Mouse (Mus musculus) embryonic facial prominence, embryonic 15.5 days (tissue): ENCODE results near the gene 4930469K13Rik. TPM values are rescaled to one million over a fixed set of nuclear protein-coding genes. Genes with fewer than 3 reads are reported as not detected.

Experiments used
- ATAC-seq: fragments of 200-750 bp; cut with Nextera tagmentation; 2 replicates; pipeline ENCODE4 v1.8.0; 2017; ENCODE audit warnings: low read depth, moderate TSS enrichment; ENCODE audit not compliant: insufficient number of reproducible peaks, low FRiP score, low TSS enrichment
- H3K27ac ChIP-seq: fragments of 300-500 bp; sonication (generic); replicated peaks from 2 replicates; pipeline ENCODE4 v1.5.1; 2015; ENCODE audit warnings: mild to moderate bottlenecking, inconsistent platforms
- H3K27me3 ChIP-seq: fragments of 300-500 bp; sonication (generic); 2 replicates; pipeline ENCODE4 v1.6.1; 2015; ENCODE audit warnings: inconsistent platforms
- H3K36me3 ChIP-seq: fragments of 300-500 bp; sonication (generic); 2 replicates; pipeline ENCODE4 v1.6.1; 2015; ENCODE audit warnings: mild to moderate bottlenecking, inconsistent platforms
- H3K4me1 ChIP-seq: fragments of 300-500 bp; sonication (generic); 2 replicates; pipeline ENCODE4 v1.6.1; 2015; ENCODE audit warnings: inconsistent platforms
- H3K4me2 ChIP-seq: fragments of 300-500 bp; sonication (generic); replicated peaks from 2 replicates; pipeline ENCODE4 v1.6.1; 2015; ENCODE audit warnings: mild to moderate bottlenecking, inconsistent platforms
- H3K4me3 ChIP-seq: fragments of 300-500 bp; sonication (generic); replicated peaks from 2 replicates; pipeline ENCODE4 v1.5.1; 2015; ENCODE audit warnings: mild to moderate bottlenecking, inconsistent platforms
- H3K9ac ChIP-seq: fragments of 300-500 bp; sonication (generic); 2 replicates; pipeline ENCODE4 v1.6.1; 2015; ENCODE audit warnings: inconsistent platforms
- H3K9me3 ChIP-seq: fragments of 300-500 bp; sonication (generic); replicated peaks from 2 replicates; pipeline ENCODE4 v1.6.1; 2016; ENCODE audit warnings: inconsistent platforms
- WGBS: fragments of 180-500 bp; shearing (Covaris S2); methylation state at CpG from one replicate; pipeline ENCODE4 v1.1.7; 2015; 5-methylcytosine and 5-hydroxymethylcytosine counted together
- polyA plus RNA-seq: library from polyadenylated mRNA; unstranded; fragments of >200 nt; fragmentation: Nextera tagmentation; extraction: Ambion mirVana; gene quantifications from 2 replicates; pipeline ENCODE4 v1.2.1, GENCODE M21; 2015

4930469K13Rik gene
- polyA plus RNA-seq, 1 experiment from 2014 or later, result 1.5 TPM

DNA sequence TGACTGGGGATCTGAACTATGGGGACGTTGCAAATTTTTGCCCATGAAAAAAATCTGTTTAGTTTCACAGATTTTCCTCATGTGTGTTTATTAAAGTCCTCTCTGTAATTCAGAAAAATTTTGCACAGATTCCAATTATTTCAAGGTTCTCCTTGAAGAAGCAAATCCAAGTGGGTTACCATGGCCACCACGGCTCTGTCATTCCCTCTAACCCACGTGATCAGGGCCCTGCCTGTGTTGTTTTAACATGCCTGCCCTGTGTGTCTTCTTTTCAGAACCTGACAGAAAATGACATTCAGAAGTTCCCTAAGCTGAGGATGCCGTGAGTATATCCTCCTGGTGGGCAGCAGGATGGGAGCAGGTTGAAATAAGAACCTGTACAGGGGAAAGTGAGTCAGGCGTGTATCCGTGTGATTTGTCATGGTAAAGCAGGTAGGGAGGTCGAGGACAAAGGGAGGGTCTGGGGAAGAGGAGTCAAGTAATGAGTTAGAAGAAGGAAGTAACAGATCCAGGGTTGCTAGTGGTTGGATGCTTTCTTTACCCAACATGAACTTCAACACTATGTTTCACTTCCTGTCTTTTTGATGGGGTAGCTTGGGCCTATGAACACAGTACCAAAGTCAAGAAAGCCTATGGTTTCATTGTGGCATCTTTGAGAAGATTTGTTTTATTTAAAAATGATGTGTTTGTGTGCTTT, 44.2 kb downstream of the 4930469K13Rik start:
- H3K27me3 ChIP-seq, result no peaks in the 10 kb centered on the region
- H3K9ac ChIP-seq, result no peak overlapping the region
- ATAC-seq, result no peak
- WGBS, result 61% methylated on average over 7 of the region's 7 CpGs
- no peak overlapping the region for H3K4me3 ChIP-seq
- no peaks in the 10 kb centered on the region for H3K4me1 ChIP-seq
- no peaks in the 10 kb centered on the region for H3K9me3 ChIP-seq
- no peaks in the 10 kb centered on the region for H3K36me3 ChIP-seq
- H3K27ac ChIP-seq, result no peak overlapping the region
- H3K4me2 ChIP-seq, result no peak overlapping the region

DNA sequence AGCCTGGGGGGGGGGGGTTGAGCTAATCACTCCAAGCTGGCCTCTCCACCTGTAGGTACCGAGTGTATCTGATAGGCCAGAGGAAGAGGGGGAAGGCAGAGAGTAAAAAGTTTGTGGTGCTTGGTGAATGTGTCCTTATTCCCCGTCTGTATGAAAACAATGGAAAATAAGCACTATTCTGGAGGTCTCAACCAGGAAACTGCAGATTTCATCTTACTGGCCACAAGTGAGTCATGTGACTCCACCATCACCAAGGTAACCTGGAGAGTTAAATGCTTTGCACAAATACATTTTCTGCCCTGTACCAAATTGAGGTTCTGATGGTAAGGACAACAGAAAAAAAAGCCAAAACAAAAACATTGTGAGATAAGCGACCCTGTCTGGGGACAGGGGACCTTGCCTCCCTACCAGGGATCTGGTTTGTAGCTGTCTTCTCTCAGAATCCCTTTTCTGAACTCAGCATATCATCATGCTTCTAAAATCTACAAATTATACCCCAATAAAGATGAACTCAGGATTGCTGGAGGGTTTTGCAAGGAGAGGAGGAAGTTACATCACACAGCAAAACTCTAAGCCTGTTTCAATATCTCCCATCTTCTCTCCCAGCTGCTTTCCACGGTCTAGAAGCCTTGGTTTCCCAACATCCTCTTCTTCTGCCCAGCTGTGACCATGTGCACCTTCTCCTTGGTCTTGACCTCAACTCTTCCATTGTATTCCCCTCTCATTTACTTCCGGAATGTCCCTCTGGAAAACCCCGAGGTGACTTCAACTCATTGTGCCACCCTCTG, 45.1 kb downstream of the 4930469K13Rik start:
- H3K4me3 ChIP-seq, result no peak overlapping the region
- H3K36me3 ChIP-seq, result no peaks in the 10 kb centered on the region
- WGBS, result 68% methylated on average over 6 of the region's 6 CpGs
- no peak overlapping the region for H3K27ac ChIP-seq
- H3K4me1 ChIP-seq, result no peaks in the 10 kb centered on the region
- no peaks in the 10 kb centered on the region for H3K9me3 ChIP-seq
- no peaks in the 10 kb centered on the region for H3K27me3 ChIP-seq
- no peak for ATAC-seq
- H3K4me2 ChIP-seq, result no peak overlapping the region
- H3K9ac ChIP-seq, result no peak overlapping the region

DNA sequence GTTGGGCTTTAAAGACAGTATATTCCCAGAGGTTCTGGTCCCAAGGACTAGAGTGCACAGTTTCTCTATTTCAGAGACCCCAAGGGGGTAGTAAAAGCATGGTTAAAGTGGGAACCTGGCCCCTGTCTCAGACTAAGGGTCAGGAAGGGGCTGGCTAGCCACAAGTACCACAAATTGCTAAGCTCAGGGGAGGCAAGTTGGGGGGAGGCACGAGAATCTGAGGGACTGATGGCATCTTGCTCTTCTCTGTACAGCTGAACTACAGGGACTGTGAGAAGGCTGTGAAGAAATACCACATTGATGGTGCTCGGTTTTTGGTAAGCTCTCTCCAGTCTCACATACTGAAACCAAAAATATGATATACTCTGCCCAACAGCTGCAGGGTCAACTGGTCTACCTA, 47.7 kb downstream of the 4930469K13Rik start:
- no peak overlapping the region for H3K27ac ChIP-seq
- no peaks in the 10 kb centered on the region for H3K27me3 ChIP-seq
- H3K9me3 ChIP-seq, result no peaks in the 10 kb centered on the region
- H3K36me3 ChIP-seq, result no peaks in the 10 kb centered on the region
- H3K4me2 ChIP-seq, result no peak overlapping the region
- no peak for ATAC-seq
- H3K4me1 ChIP-seq, result no peaks in the 10 kb centered on the region
- WGBS, result 66% methylated on average over 2 of the region's 2 CpGs
- H3K9ac ChIP-seq, result no peak overlapping the region
- H3K4me3 ChIP-seq, result no peak overlapping the region

DNA sequence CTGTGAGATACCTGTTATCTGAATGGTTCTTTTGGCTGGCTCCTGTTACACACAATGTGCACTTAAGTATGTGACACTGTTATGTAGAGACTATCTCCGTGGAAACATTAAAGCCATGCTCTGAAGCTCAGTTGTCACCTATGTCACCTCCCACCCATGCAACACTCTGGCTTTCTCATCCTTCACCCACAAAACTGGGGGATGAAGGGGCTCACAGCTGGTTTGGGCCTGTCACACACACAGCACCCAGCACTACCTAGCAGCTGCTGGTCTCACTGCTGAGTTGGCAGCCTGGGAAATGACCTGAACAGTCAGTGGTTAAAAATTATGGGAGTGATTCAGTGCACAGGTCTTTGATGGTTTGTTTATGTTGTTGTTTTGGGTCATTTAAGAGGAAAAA, 48.3 kb downstream of the 4930469K13Rik start:
- Histone ChIP-seq H3K4me1 (no peaks in the 10 kb centered on the region), H3K27ac (no peak overlapping the region), H3K9me3 (no peaks in the 10 kb centered on the region), H3K36me3 (no peaks in the 10 kb centered on the region), H3K27me3 (no peaks in the 10 kb centered on the region), H3K4me2 (no peak overlapping the region), H3K9ac (no peak overlapping the region), H3K4me3 (no peak overlapping the region)
- no peak for ATAC-seq
- WGBS, result 80% methylated on average over 1 of the region's 1 CpGs

DNA sequence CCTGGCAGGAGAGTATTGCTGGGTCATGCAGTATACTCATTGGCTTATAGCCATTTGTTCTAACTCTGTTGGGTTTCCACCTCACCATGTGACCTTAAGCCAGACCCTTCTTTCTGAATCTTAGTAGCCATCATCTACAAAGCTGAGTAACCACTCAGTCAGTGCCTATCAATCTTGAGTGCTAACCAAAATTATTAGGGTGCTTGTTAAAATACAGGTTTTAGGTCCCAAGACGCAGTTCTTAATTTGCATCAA, 49.3 kb downstream of the 4930469K13Rik start:
- H3K27ac ChIP-seq, result no peak overlapping the region
- WGBS, result 92% methylated on average over 1 of the region's 1 CpGs
- H3K27me3 ChIP-seq, result no peaks in the 10 kb centered on the region
- no peaks in the 10 kb centered on the region for H3K36me3 ChIP-seq
- no peaks in the 10 kb centered on the region for H3K9me3 ChIP-seq
- H3K4me2 ChIP-seq, result no peak overlapping the region
- H3K4me1 ChIP-seq, result no peaks in the 10 kb centered on the region
- H3K9ac ChIP-seq, result no peak overlapping the region
- H3K4me3 ChIP-seq, result no peak overlapping the region
- no peak for ATAC-seq

DNA sequence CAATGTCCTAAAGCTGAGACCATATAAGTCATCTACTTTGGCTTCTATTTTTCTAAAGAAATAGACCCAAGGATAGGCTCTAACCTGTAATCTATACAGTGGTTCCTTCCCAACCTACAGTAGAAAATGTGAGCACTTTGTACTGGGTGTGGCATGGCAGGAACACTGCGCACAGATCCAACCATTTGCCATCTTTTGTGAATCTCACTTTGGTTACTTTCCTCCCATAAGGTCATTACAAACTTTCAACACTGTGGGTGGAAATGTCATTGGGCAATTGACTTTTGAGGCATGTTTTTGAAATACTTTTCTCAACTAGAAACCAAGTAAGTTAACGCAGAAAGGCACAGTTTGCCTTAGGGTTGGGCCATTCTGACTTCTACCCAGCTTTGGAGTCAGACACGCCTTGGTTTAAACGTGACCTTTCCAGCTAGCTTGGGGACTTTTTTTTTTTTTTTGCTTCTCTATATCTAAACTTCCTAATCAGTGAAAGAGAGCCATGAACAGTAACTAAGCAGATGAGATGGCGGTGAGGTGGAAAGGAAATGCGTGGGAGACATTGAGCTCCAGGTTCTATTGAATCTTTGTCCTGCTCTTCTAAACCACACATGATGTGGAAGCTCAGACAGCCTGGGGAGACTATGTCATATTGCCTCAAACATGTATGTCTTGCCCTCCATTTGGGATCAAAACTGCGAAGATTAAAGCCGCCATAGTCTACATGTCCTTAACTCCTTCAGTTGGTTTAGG, 49.8 kb downstream of the 4930469K13Rik start:
- no peak overlapping the region for H3K9ac ChIP-seq
- no peak overlapping the region for H3K4me3 ChIP-seq
- no peaks in the 10 kb centered on the region for H3K27me3 ChIP-seq
- H3K4me1 ChIP-seq, result no peaks in the 10 kb centered on the region
- 86% methylated on average over 8 of the region's 8 CpGs for WGBS
- H3K9me3 ChIP-seq, result no peaks in the 10 kb centered on the region
- no peak for ATAC-seq
- H3K36me3 ChIP-seq, result no peaks in the 10 kb centered on the region
- H3K27ac ChIP-seq, result no peak overlapping the region
- H3K4me2 ChIP-seq, result no peak overlapping the region

DNA sequence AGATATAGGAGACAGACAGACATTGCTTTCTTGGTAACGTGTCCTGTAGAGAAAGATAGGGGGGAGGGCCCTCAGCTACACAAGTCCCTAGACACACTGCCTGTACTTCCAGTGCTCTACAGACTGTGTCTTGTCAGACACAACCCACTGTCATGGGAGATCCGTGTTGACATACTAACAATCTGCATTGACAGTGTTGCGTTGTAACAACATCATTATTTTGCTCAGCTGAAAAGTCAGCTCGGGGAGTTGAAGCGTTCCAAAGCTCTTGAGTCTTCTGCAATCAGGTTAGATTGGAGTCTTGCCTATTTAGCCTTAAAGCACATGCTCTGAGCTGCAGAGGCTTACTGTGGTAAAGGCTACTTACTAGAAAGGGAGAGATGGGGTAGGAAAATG, 50.8 kb downstream of the 4930469K13Rik start:
- Histone ChIP-seq H3K4me3 (peak overlapping the region; percentile 2; the same call in 1 of the 2 replicates), H3K27ac (no peak overlapping the region), H3K4me1 (no peaks in the 10 kb centered on the region), H3K36me3 (no peaks in the 10 kb centered on the region), H3K27me3 (no peaks in the 10 kb centered on the region), H3K9ac (no peak overlapping the region), H3K9me3 (no peaks in the 10 kb centered on the region), H3K4me2 (no peak overlapping the region)
- WGBS, result 72% methylated on average over 5 of the region's 5 CpGs
- no peak for ATAC-seq

DNA sequence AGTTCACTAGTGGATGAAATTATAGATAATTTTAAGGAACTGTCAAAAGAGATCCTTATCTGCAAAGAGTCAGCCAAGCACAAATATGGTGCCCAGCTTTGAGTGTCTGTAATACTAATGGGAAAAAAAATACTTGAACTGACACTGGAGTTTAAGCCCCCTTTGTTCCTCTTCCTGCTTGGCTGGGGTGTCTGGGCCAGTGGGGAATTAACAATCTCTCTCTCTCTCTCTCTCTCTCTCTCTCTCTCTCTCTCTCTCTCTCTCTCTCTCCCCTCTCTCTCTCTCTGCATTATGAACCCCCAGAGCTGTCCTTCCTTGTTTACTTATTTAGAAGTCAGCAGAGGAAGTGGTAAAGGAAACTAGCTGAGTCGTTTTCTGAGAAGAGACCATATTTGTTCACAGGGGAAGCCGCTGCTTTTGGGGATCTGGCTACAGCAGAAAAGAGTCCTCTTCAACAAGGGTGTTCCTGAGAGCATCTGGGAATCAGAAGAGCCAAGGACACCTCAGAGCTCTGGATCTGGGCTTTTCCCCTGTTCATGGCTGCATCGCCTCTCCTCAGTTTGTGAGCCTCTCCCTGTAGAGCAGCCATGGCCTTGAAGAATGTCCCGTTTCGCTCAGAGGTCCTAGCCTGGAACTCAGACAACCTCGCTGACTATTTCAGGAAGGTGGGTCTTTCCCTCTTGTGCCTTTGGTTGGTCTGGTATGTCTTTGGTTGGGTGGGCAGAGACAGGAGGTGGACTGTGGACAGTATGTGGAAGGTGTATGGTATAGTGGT, 51.4 kb downstream of the 4930469K13Rik start, which contains the start of gene Lcp2:
Gene Lcp2 (plus strand): TSS at position 154 of the 775 bp plus-strand sequence.
- Histone ChIP-seq H3K27me3 (no peaks in the 10 kb centered on the region), H3K36me3 (no peaks in the 10 kb centered on the region), H3K27ac (no peak within 1 kb of the TSS), H3K9ac (no peak within 1 kb of the TSS), H3K4me2 (no peak within 1 kb of the TSS), H3K4me1 (no peaks in the 10 kb centered on the region), H3K4me3 (peak within 1 kb of the TSS; percentile 2; the same call in 1 of the 2 replicates), H3K9me3 (no peaks in the 10 kb centered on the region)
- 77% methylated on average over 6 of the region's 6 CpGs for WGBS
- no peak for ATAC-seq

DNA sequence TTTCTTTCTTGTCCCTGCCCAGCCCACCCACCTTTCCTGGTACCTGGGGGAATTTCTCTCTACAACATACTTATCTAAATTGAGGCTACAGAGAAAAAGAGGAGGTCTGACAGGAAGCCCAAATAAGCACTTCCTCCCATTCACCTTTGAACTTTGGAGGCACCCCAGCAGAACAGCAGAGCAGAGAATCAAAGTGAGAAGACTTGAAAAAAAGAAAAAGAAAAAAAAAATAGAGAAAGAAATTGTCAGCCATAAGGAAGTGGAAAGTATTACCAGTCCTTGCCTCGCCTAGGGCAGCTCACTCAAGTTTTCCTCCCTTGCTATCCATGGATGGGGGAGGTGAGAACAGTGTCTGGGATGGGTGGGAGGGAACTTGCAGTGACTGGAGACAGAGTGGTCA, 55.5 kb downstream of the 4930469K13Rik start:
- H3K4me3 ChIP-seq, result no peak overlapping the region
- no peaks in the 10 kb centered on the region for H3K36me3 ChIP-seq
- H3K4me2 ChIP-seq, result no peak overlapping the region
- 50% methylated on average over 1 of the region's 1 CpGs for WGBS
- H3K9ac ChIP-seq, result no peak overlapping the region
- no peak for ATAC-seq
- no peak overlapping the region for H3K27ac ChIP-seq
- no peaks in the 10 kb centered on the region for H3K27me3 ChIP-seq
- no peaks in the 10 kb centered on the region for H3K4me1 ChIP-seq
- no peaks in the 10 kb centered on the region for H3K9me3 ChIP-seq

DNA sequence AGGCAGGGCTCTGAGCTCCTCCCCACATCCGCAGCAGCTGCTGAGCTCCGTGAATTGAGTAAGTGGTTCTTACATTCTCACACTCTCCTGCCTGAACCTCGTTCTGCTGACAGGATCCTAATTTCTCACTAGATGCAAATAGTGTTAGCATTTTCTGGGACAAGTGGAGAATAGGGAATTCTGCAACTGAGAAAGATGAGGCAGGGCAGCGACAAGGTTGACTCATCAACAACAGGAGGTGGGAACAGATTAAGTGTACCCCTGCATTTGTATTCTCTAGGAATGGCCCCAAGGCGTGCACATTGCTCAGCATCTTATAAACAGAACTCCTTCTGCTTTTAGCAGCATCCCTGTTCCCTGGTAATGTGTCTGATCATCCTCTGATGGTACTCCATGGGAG, 58.3 kb downstream of the 4930469K13Rik start:
- no peak for ATAC-seq
- H3K27me3 ChIP-seq, result no peaks in the 10 kb centered on the region
- no peak overlapping the region for H3K4me3 ChIP-seq
- 84% methylated on average over 5 of the region's 5 CpGs for WGBS
- H3K9ac ChIP-seq, result no peak overlapping the region
- H3K27ac ChIP-seq, result no peak overlapping the region
- no peak overlapping the region for H3K4me2 ChIP-seq
- H3K36me3 ChIP-seq, result no peaks in the 10 kb centered on the region
- no peaks in the 10 kb centered on the region for H3K9me3 ChIP-seq
- no peaks in the 10 kb centered on the region for H3K4me1 ChIP-seq
